Comparison of ENCODE assay signal across 9 mouse cellular contexts in genomic region chr4:115962671-115963412, GRCm38 (mm10). TPM values are rescaled to one million over a fixed set of nuclear protein-coding genes. Genes with fewer than 3 reads are reported as not detected.
DNase-seq lines count a peak whose midpoint lies in the region; ATAC-seq and TF ChIP-seq lines count a peak whose summit lies in the region.
"Had no signal": no experiment of that assay in that cellular context is flagged by ENCODE, and none has a peak within 500 bp of the region (broad histone marks: within the 10 kb centered on the region; RNA-seq: fewer than 3 reads in every experiment).

No protein-coding gene starts in this region.

- peaks cover 1% of the 10 kb centered on the region; the same call in 1 of the 2 replicates for H3K27me3 ChIP-seq in cerebellum, adult 2 months (ENCODE audit: control insufficient read depth, insufficient read depth, low read length)
- peaks cover 99% of the 10 kb centered on the region for H3K27me3 ChIP-seq in embryonic facial prominence, embryonic 13.5 days
- peaks cover 92% of the 10 kb centered on the region for H3K27me3 ChIP-seq in hindbrain, embryonic 12.5 days

- H3K9ac ChIP-seq in ES-E14 (ENCODE audit: insufficient read depth, low read depth, low read length, poor library complexity, severe bottlenecking), result peak overlapping the region; percentile 71
- H3K9ac ChIP-seq in embryonic facial prominence, embryonic 13.5 days, result peak overlapping the region; percentile 71
- peak overlapping the region; percentile 64 for H3K9ac ChIP-seq in hindbrain, embryonic 12.5 days

- in situ Hi-C loops in ES-E14 (cut with MboI; ENCODE audit: low sequenced_read_pairs in 2 of 2, unreplicated experiment in 2 of 2), result no loop called here

- DNase-seq in cerebellum, adult 2 months, result peak; percentile 25 to 44
- DNase-seq in cerebellum, adult 9-11 months, result no peak
- no peak for DNase-seq in ES-E14 (ENCODE audit: low read depth, low spot score)
- DNase-seq in left cerebral cortex, postnatal 4 days, result peak; percentile 46
- DNase-seq in right cerebral cortex, adult 2 months (ENCODE audit: low spot score in 2 of 2), result peak; percentile 36 to 55

- H3K4me2 ChIP-seq in embryonic facial prominence, embryonic 13.5 days, result peak overlapping the region; percentile 93
- peak overlapping the region; percentile 84 for H3K4me2 ChIP-seq in hindbrain, embryonic 12.5 days (replicated peaks)

- H3K9me3 ChIP-seq in ES-E14 (ENCODE audit: control insufficient read depth, insufficient read depth, low read depth, low read length), result no peaks in the 10 kb centered on the region
- H3K9me3 ChIP-seq in embryonic facial prominence, embryonic 13.5 days, result no peaks in the 10 kb centered on the region
- no peaks in the 10 kb centered on the region for H3K9me3 ChIP-seq in hindbrain, embryonic 12.5 days (replicated peaks)

- no peak for TF ChIP-seq POLR2A in cerebellum, adult 2 months (IDR thresholded peaks at IDR 0.05; ENCODE audit: borderline replicate concordance, insufficient read depth, low read length)

- WGBS in cerebellum, adult 2 months, result 1% methylated on average over 79 of the region's 79 CpGs
- under 1% methylated on average over 79 of the region's 79 CpGs for WGBS in embryonic facial prominence, embryonic 13.5 days
- under 1% methylated on average over 76 of the region's 79 CpGs for WGBS in hindbrain, embryonic 12.5 days

- H3K27ac ChIP-seq in cerebellum, adult 2 months (ENCODE audit: insufficient read depth, low read length), result no peak overlapping the region
- H3K27ac ChIP-seq in ES-E14 (ENCODE audit: insufficient read depth, low read depth, low read length, poor library complexity, severe bottlenecking), result no peak overlapping the region
- no peak overlapping the region for H3K27ac ChIP-seq in embryonic facial prominence, embryonic 13.5 days
- no peak overlapping the region for H3K27ac ChIP-seq in hindbrain, embryonic 12.5 days

- no peak for TF ChIP-seq CTCF in cerebellum, adult 2 months (IDR thresholded peaks at IDR 0.05; ENCODE audit: borderline replicate concordance, insufficient read depth, low read depth, low read length)

- intact Hi-C loops in left cerebral cortex, postnatal 4 days (cut with DNase I), result no loop called here

- ATAC-seq in embryonic facial prominence, embryonic 13.5 days (ENCODE audit: insufficient number of reproducible peaks, insufficient read depth, low FRiP score, low TSS enrichment, low read depth), result 0 out of 2 replicates have a peak, but pooled peaks have one; percentile 28
- ATAC-seq in hindbrain, embryonic 12.5 days (ENCODE audit: low FRiP score), result peak; percentile 62
- ATAC-seq in megakaryocyte progenitor cell, adult 5-6 weeks (replicated peaks; ENCODE audit: poor library complexity), result peak; percentile 24

- no peaks in the 10 kb centered on the region for H3K36me3 ChIP-seq in ES-E14 (ENCODE audit: control insufficient read depth, insufficient read depth, low read length, poor library complexity, severe bottlenecking)
- H3K36me3 ChIP-seq in embryonic facial prominence, embryonic 13.5 days, result no peaks in the 10 kb centered on the region
- no peaks in the 10 kb centered on the region for H3K36me3 ChIP-seq in hindbrain, embryonic 12.5 days

- no peaks in the 10 kb centered on the region for H3K4me1 ChIP-seq in cerebellum, adult 2 months (ENCODE audit: control insufficient read depth, insufficient read depth, low read length)
- peaks cover 0 to 15% of the 10 kb centered on the region in 2 experiments; a peak in 2 of 4 replicates for H3K4me1 ChIP-seq in ES-E14 (ENCODE audit: control insufficient read depth in 2 of 2, insufficient read depth in 2 of 2, low read length in 2 of 2, poor library complexity in 1 of 2)
- H3K4me1 ChIP-seq in embryonic facial prominence, embryonic 13.5 days, result peaks cover 24% of the 10 kb centered on the region
- peaks cover 39% of the 10 kb centered on the region for H3K4me1 ChIP-seq in hindbrain, embryonic 12.5 days

- H3K4me3 ChIP-seq in cerebellum, adult 2 months (replicated peaks; ENCODE audit: insufficient read depth, low read depth, low read length), result peak overlapping the region; percentile 28
- H3K4me3 ChIP-seq in ES-E14 (ENCODE audit: insufficient read depth in 1 of 2, low read depth in 1 of 2, low read length in 2 of 2, poor library complexity in 1 of 2, severe bottlenecking in 1 of 2), result peak overlapping the region; percentile 61 to 79
- peak overlapping the region; percentile 58 for H3K4me3 ChIP-seq in embryonic facial prominence, embryonic 13.5 days
- H3K4me3 ChIP-seq in hindbrain, embryonic 12.5 days, result peak overlapping the region; percentile 48

TF ChIP-seq in ES-E14, 5 proteins besides CTCF, POLR2A, EP300 and RAD21:
- TF ChIP-seq MAFK (IDR thresholded peaks at IDR 0.05; ENCODE audit: insufficient read depth, low read depth, low read length) (no peak), ZC3H11A (IDR thresholded peaks at IDR 0.05; ENCODE audit: borderline replicate concordance, low read depth, low read length) (no peak), ZNF384 (IDR thresholded peaks at IDR 0.05; ENCODE audit: low read depth, low read length) (no peak), HCFC1 (IDR thresholded peaks at IDR 0.05; ENCODE audit: borderline replicate concordance, insufficient read depth, low read length) (no peak), CHD2 (IDR thresholded peaks at IDR 0.05; ENCODE audit: low read depth, low read length) (no peak)

RNA-seq across cellular contexts. Expression of gene Dmbx1, which starts 23.1 kb away (rescaled TPM):
- polyA plus RNA-seq in cerebellum, adult 2 months (2012; rRNA removed), result 1.3 TPM in 2 replicates
- 0.11 and 0.18 TPM in 2 replicates for total RNA-seq in ES-E14 (2012; rRNA removed)
- polyA plus RNA-seq in embryonic facial prominence, embryonic 13.5 days (2015; fragmentation: Nextera tagmentation; extraction: Ambion mirVana), result 2.4 and 3.9 TPM in 2 replicates
- 10.1 and 14.7 TPM in 2 replicates for polyA plus RNA-seq in hindbrain, embryonic 12.5 days (2016; fragmentation: Nextera tagmentation; extraction: Ambion mirVana)
- under 1 TPM; 0.10 to 0.38 TPM for total RNA-seq in left cerebral cortex, postnatal 4 days (2021)
- not detected in 2 replicates for total RNA-seq in megakaryocyte progenitor cell, adult 5-6 weeks (2015)
- not detected in 2 replicates for total RNA-seq in megakaryocyte progenitor cell, adult 5-6 weeks (2017)
- total RNA-seq: heart, adult 18-20 months had no signal

RNA-seq across cellular contexts. Expression of gene Faah, which starts 54.9 kb away (rescaled TPM):
- 61.8 TPM in 2 replicates for polyA plus RNA-seq in cerebellum, adult 2 months (2012; rRNA removed)
- total RNA-seq in ES-E14 (2012; rRNA removed), result 5.9 and 15.5 TPM in 2 replicates
- 2.1 and 2.8 TPM in 2 replicates for polyA plus RNA-seq in embryonic facial prominence, embryonic 13.5 days (2015; fragmentation: Nextera tagmentation; extraction: Ambion mirVana)
- 7.3 and 7.7 TPM in 2 replicates for polyA plus RNA-seq in hindbrain, embryonic 12.5 days (2016; fragmentation: Nextera tagmentation; extraction: Ambion mirVana)
- 10 to 100 TPM; 45.8 to 53.7 TPM for total RNA-seq in left cerebral cortex, postnatal 4 days (2021)
- total RNA-seq in megakaryocyte progenitor cell, adult 5-6 weeks (2015), result 0.83 and 1.2 TPM in 2 replicates
- total RNA-seq in megakaryocyte progenitor cell, adult 5-6 weeks (2017), result 0.58 and 1.7 TPM in 2 replicates

Comparison
In these comparisons a context has a peak if more than half of its experiments do, and no peak if none do; other contexts are left out.
1. DNase-seq: peak in cerebellum, adult 2 months (2 of 2), left cerebral cortex, postnatal 4 days (single experiment) and right cerebral cortex, adult 2 months (2 of 2); none in cerebellum, adult 9-11 months (single experiment) and ES-E14 (single experiment).
2. Peak in every context shown above with its lines, with median percentiles within 50 percentile points of each other: H3K4me3 ChIP-seq, H3K9ac ChIP-seq and ATAC-seq.